Mouse (Mus musculus): ENCODE data around the gene Narf.

GRCm38 (mm10) chr11:121237345-121238128 lies 484 bp downstream of the Narf start:
- TF ChIP-seq CTCF (IDR thresholded peaks at IDR 0.05; ENCODE audit: borderline replicate concordance, extremely low read depth, insufficient read depth, insufficient read length): peak; percentile 56; the same call in 1 of the 2 replicates
- no peak for TF ChIP-seq POLR2A (IDR thresholded peaks at IDR 0.05; ENCODE audit: borderline replicate concordance, extremely low read depth, insufficient read depth, insufficient read length, poor library complexity, severe bottlenecking)
